Mouse (Mus musculus) hematopoietic stem cell, adult 5-6 weeks (primary cell): ENCODE measurements around the gene Tfr2. TPM values are rescaled to one million over a fixed set of nuclear protein-coding genes. Genes with fewer than 3 reads are reported as not detected.

Source experiments
- ATAC-seq, 2 experiments: fragments of 125-278 bp in 1 of 2; replicated peaks in 1 of 2; 2 replicates each; pipeline ENCODE4 v1.8.0; 2016 to 2017; ENCODE audit warnings: inconsistent platforms in 2 of 2, mild to moderate bottlenecking in 2 of 2, moderate number of reproducible peaks in 2 of 2, low read depth in 1 of 2, moderate TSS enrichment in 1 of 2; ENCODE audit not compliant: low FRiP score in 2 of 2, poor library complexity in 2 of 2, severe bottlenecking in 2 of 2, insufficient read depth in 1 of 2, low TSS enrichment in 1 of 2
- total RNA-seq: library from RNA; stranded (forward); fragments of 172-1452, 232-1000 nt; gene quantifications from 2 replicates; pipeline ENCODE4 v1.2.3, GENCODE M21; 2017

The Tfr2 gene
- total RNA-seq, 1 experiment from 2014 or later, result 50.7 TPM

DNA sequence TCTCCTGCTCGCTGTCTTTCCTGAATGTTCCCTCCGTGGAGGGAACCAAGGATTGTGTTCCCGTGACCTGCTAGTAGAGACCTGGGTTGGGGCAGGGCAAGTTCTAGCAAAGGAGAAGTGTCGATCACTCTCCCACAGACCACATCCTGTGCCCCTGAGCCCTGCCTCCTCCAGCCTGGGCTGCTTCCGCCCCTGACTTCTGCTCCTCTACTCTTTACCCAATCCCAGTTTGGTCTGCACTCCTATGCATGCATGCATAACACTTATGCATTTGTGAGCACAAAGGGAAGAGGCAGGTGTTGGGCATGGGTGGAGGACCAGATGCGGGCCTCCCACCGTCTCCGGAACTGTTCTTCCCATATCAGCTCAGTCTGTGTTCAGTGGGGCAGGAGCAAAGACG lies 61.5 kb downstream of the Tfr2 start:
- ATAC-seq, result peak; percentile 57 to 65

- no peak for ATAC-seq
These were observed 62.0 kb downstream of the Tfr2 start for GRCm38 (mm10) chr5:137631591-137631990.

- no peak for ATAC-seq
These were observed 63.9 kb downstream of the Tfr2 start for GRCm38 (mm10) chr5:137633397-137634084.

Other genes with a start within 250 kb of the Tfr2 start
- 4.2 and 8.9 TPM in 2 replicates for gene Slc12a9, start 236.2 kb upstream of the Tfr2 start, total RNA-seq
- 1.3 and 3.7 TPM in 2 replicates for gene Ephb4, start 219.7 kb upstream of the Tfr2 start, total RNA-seq
- 0.35 and 0.50 TPM in 2 replicates for gene Zan, start 92.8 kb upstream of the Tfr2 start, total RNA-seq
- 22.0 and 22.1 TPM in 2 replicates for gene Pop7, start 67.3 kb upstream of the Tfr2 start, total RNA-seq
- gene Gigyf1, start 51.3 kb upstream of the Tfr2 start, total RNA-seq, result 13.4 and 16.3 TPM in 2 replicates
- not detected in 2 replicates for gene Epo, start 36.6 kb upstream of the Tfr2 start, total RNA-seq
- 147 and 171 TPM in 2 replicates for gene Gnb2, start 36.3 kb upstream of the Tfr2 start, total RNA-seq
- not detected in 2 replicates for gene Actl6b, start 16.3 kb upstream of the Tfr2 start, total RNA-seq
- 8.3 and 10.3 TPM in 2 replicates for gene Mospd3, start 31.2 kb downstream of the Tfr2 start, total RNA-seq
- not detected in 2 replicates for gene Pcolce, start 43.9 kb downstream of the Tfr2 start, total RNA-seq
- not detected in 2 replicates for gene Fbxo24, start 59.2 kb downstream of the Tfr2 start, total RNA-seq
- gene Lrch4, start 59.3 kb downstream of the Tfr2 start, total RNA-seq, result 26.4 and 43.3 TPM in 2 replicates
- 4.0 and 6.4 TPM in 2 replicates for gene Gm20605, start 59.3 kb downstream of the Tfr2 start, total RNA-seq
- 8.6 and 12.9 TPM in 2 replicates for gene Sap25, start 71.5 kb downstream of the Tfr2 start, total RNA-seq
- gene Irs3, start 75.9 kb downstream of the Tfr2 start, total RNA-seq, result not detected in 2 replicates
- gene Agfg2, start 114.9 kb downstream of the Tfr2 start, total RNA-seq, result 8.4 and 11.0 TPM in 2 replicates
- gene Nyap1, start 171.8 kb downstream of the Tfr2 start, total RNA-seq, result 0.05 and 0.25 TPM in 2 replicates
- gene Tsc22d4, start 175.9 kb downstream of the Tfr2 start, total RNA-seq, result 61.0 and 67.7 TPM in 2 replicates
- gene Ppp1r35, start 209.0 kb downstream of the Tfr2 start, total RNA-seq, result 15.3 and 61.5 TPM in 2 replicates
- gene Mepce, start 217.8 kb downstream of the Tfr2 start, total RNA-seq, result 30.4 and 31.8 TPM in 2 replicates
- 21.3 and 27.6 TPM in 2 replicates for gene Zcwpw1, start 218.0 kb downstream of the Tfr2 start, total RNA-seq